Mouse (Mus musculus) forebrain, embryonic 16.5 days (tissue): ENCODE results near the gene Iqch. TPM values are rescaled to one million over a fixed set of nuclear protein-coding genes. Genes with fewer than 3 reads are reported as not detected.

Experiments
- ATAC-seq: fragments of 200-750 bp; cut with Nextera tagmentation; 2 replicates; pipeline ENCODE4 v1.8.0; 2017; ENCODE audit warnings: mild to moderate bottlenecking, moderate library complexity
- H3K27ac ChIP-seq: fragments of 300-500 bp; sonication (generic); 2 replicates; pipeline ENCODE4 v1.5.1; 2014; ENCODE audit warnings: low read length, control low read depth
- H3K27me3 ChIP-seq: fragments of 300-500 bp; sonication (generic); replicated peaks from 2 replicates; pipeline ENCODE4 v1.6.1; 2014; ENCODE audit warnings: low read length; ENCODE audit not compliant: control insufficient read depth, insufficient read depth
- H3K36me3 ChIP-seq: fragments of 300-500 bp; sonication (generic); 2 replicates; pipeline ENCODE4 v1.6.1; 2014; ENCODE audit not compliant: control insufficient read depth, insufficient read depth
- H3K4me1 ChIP-seq: fragments of 300-500 bp; sonication (generic); replicated peaks from 2 replicates; pipeline ENCODE4 v1.6.1; 2014; ENCODE audit warnings: low read length; ENCODE audit not compliant: control insufficient read depth, insufficient read depth
- H3K4me2 ChIP-seq: fragments of 300-500 bp; sonication (generic); 2 replicates; pipeline ENCODE4 v1.6.1; 2014; ENCODE audit warnings: mild to moderate bottlenecking, low read length, control low read depth
- H3K4me3 ChIP-seq: fragments of 300-500 bp; sonication (generic); replicated peaks from 2 replicates; pipeline ENCODE4 v1.5.1; 2014; ENCODE audit warnings: mild to moderate bottlenecking, low read length, control low read depth
- H3K9ac ChIP-seq: fragments of 300-500 bp; sonication (generic); replicated peaks from 2 replicates; pipeline ENCODE4 v1.6.1; 2014; ENCODE audit warnings: low read depth, low read length, control low read depth
- H3K9me3 ChIP-seq: fragments of 300-500 bp; sonication (generic); 2 replicates; pipeline ENCODE4 v1.6.1; 2016; ENCODE audit warnings: low read length; ENCODE audit not compliant: control insufficient read depth
- WGBS: fragments of 180-500 bp; shearing (Covaris S2); extraction: QIAGEN DNeasy Blood & Tissue Kit; methylation state at CpG from one replicate; pipeline ENCODE4 v1.1.7; 2014; 5-methylcytosine and 5-hydroxymethylcytosine counted together
- polyA plus RNA-seq: library from polyadenylated mRNA; unstranded; fragments of >200 nt; fragmentation: Nextera tagmentation; extraction: Ambion mirVana; gene quantifications from 2 replicates; pipeline ENCODE4 v1.2.1, GENCODE M21; 2015

Gene Iqch
- polyA plus RNA-seq, 1 experiment from 2014 or later, result 0.24 TPM

DNA sequence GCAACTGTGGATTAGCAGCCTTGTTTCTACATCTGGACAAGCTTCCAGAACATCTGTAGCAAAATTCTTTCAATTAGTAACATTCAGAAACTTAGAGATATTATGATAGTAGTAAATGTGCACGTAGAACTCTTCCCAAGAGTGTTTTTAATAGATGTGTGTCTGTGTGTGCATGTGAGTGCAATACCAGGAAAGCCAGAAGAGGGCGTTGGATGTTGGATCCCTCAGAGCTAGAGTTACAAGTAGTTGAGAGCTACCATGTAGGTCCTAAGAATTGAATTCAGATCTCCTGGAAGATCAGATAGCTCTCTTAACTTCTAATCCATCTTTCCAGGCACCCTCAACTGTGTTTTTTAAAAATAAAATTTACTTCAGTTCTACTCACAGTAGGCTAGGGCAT is 4.3 kb upstream of the Iqch start:
- Histone ChIP-seq H3K27me3 (no peaks in the 10 kb centered on the region), H3K4me3 (no peak overlapping the region), H3K9me3 (no peaks in the 10 kb centered on the region), H3K9ac (no peak overlapping the region), H3K36me3 (no peaks in the 10 kb centered on the region), H3K4me2 (no peak overlapping the region), H3K4me1 (peaks cover 20% of the 10 kb centered on the region), H3K27ac (no peak overlapping the region)
- 72% methylated on average over 2 of the region's 2 CpGs for WGBS
- ATAC-seq, result no peak

DNA sequence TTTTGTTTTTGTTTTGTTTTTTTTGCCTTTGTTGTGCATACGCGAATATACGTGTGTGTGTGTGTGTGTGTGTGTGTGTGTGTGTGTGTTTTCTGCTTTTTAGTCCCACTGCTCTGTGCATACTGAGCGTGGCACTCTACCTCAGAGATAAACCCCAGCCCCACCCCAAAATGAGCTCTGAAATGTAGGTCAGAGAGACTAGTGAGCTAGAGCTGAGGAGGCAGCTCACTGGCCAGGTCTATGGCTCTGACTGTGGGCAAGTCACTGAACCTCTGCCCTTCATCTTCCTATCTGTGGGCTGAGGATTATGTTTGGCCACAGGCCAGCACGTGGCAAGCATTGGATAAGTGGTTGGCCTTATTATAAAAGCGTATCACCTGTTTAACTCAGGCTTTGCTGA is 1.6 kb upstream of the Iqch start:
- ATAC-seq, result no peak
- H3K27ac ChIP-seq, result no peak overlapping the region
- peaks cover 10% of the 10 kb centered on the region for H3K4me1 ChIP-seq
- no peaks in the 10 kb centered on the region for H3K27me3 ChIP-seq
- 61% methylated on average over 6 of the region's 6 CpGs for WGBS
- H3K4me2 ChIP-seq, result no peak overlapping the region
- H3K36me3 ChIP-seq, result no peaks in the 10 kb centered on the region
- no peak overlapping the region for H3K4me3 ChIP-seq
- H3K9me3 ChIP-seq, result no peaks in the 10 kb centered on the region
- no peak overlapping the region for H3K9ac ChIP-seq

DNA sequence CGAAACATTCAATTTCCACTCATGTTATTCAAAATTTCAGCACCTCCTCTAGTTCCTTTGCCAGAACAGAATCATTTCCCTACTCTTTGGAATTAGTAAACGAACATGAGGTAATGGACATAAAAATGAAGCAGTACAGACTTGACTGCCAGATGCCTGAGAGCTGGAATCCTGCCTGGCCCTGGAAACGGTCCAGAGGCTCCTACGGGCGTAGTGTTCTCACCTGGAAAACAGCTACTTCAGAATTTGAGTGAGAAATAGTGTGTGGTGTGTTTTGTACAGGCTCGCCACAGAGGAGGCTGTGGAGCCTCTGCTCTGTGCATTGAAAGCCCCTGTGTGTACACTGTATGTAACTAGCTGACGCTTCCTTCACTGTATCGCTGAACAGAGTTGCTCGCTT is 5.6 kb downstream of the Iqch start:
- WGBS, result 53% methylated on average over 9 of the region's 9 CpGs
- no peak overlapping the region for H3K27ac ChIP-seq
- no peak overlapping the region for H3K9ac ChIP-seq
- ATAC-seq, result no peak
- H3K36me3 ChIP-seq, result no peaks in the 10 kb centered on the region
- no peak overlapping the region for H3K4me2 ChIP-seq
- peaks cover 3% of the 10 kb centered on the region; the same call in 1 of the 2 replicates for H3K4me1 ChIP-seq
- no peak overlapping the region for H3K4me3 ChIP-seq
- H3K27me3 ChIP-seq, result no peaks in the 10 kb centered on the region
- no peaks in the 10 kb centered on the region for H3K9me3 ChIP-seq

DNA sequence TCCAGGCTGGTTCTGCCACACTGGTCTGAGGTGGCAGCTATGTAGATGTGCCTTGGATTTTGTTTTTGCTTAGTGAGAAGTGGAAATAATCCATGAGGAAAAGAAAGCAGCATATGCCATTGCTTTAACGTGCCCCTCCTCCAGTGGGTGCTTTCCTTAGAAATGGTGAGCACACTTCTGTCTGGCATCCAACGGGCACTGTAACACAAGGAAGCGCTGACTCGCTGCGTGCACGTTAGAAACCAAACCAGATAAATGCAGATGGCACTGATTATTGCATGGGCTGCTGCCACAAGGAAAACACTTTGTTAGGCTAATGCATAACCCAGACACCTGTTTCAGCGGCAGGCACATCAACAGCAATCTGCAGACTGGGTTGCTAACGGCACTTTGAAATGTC is 6.6 kb downstream of the Iqch start:
- Histone ChIP-seq H3K27me3 (no peaks in the 10 kb centered on the region), H3K36me3 (no peaks in the 10 kb centered on the region), H3K4me1 (peaks cover 3% of the 10 kb centered on the region; the same call in 1 of the 2 replicates), H3K4me3 (no peak overlapping the region), H3K4me2 (no peak overlapping the region), H3K9ac (no peak overlapping the region), H3K9me3 (no peaks in the 10 kb centered on the region), H3K27ac (0 out of 2 replicates have a peak overlapping the region, but pooled peaks have one; percentile 31)
- WGBS, result 57% methylated on average over 8 of the region's 8 CpGs
- 0 out of 2 replicates have a peak, but pooled peaks have one; percentile 50 for ATAC-seq

DNA sequence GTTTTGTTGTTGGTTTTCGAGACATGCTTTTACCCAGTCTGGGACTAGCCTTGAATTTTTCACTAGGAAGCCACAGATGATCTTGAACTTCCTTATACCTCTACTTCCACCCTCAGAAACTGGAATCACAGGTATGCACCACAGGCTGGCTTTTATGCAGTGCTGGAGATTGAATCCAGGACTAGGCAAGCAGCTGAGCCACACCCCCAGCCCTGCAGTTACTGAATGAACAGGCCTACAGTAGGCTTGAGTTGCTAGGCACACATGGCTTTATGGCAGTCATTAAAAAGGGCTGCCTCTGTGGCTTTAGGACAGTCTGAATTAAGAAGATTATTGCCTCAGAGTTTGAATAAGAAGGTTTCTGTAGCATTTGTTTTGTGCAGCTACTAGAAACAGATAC is 7.3 kb downstream of the Iqch start:
- Histone ChIP-seq H3K27me3 (no peaks in the 10 kb centered on the region), H3K4me2 (no peak overlapping the region), H3K36me3 (no peaks in the 10 kb centered on the region), H3K9ac (no peak overlapping the region), H3K4me1 (peaks cover 3% of the 10 kb centered on the region; the same call in 1 of the 2 replicates), H3K9me3 (no peaks in the 10 kb centered on the region), H3K27ac (no peak overlapping the region), H3K4me3 (no peak overlapping the region)
- WGBS, result 100% methylated on average over 1 of the region's 1 CpGs
- ATAC-seq, result no peak

DNA sequence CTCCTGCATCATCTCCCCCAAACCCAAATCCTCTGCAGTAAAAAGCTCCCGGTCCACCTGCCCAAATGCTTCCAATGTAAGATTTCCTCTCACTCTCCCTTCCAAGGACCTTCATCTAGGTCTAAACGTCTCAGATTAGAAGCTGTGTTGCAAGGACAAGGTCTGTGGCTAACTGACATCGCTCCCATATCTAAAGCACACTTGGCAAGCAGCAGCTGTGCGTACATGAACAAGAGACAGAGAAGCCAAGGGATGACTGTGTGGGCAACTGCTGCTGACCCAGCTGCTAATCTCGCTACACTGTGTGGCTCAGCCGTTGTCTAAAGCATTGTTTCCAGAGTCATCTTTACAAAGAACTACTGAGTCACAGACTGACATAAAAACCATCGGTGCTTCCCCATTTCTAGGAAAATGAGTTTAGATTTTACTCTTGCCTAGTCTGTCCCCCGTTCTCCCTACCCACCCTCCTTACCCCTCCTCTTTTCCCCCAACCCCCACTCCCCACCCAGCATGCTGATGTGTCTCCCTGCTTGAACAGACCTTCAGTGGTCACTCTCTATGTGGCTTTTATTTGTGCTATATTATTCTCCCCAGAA is 10.5 kb downstream of the Iqch start:
- Histone ChIP-seq H3K36me3 (no peaks in the 10 kb centered on the region), H3K9me3 (0 out of 2 replicates have a peak, but pooled peaks cover 2% of the 10 kb centered on the region), H3K27ac (no peak overlapping the region), H3K4me1 (peaks cover 3% of the 10 kb centered on the region; the same call in 1 of the 2 replicates), H3K4me3 (no peak overlapping the region), H3K9ac (no peak overlapping the region), H3K4me2 (no peak overlapping the region), H3K27me3 (no peaks in the 10 kb centered on the region)
- ATAC-seq, result no peak
- 91% methylated on average over 8 of the region's 8 CpGs for WGBS

DNA sequence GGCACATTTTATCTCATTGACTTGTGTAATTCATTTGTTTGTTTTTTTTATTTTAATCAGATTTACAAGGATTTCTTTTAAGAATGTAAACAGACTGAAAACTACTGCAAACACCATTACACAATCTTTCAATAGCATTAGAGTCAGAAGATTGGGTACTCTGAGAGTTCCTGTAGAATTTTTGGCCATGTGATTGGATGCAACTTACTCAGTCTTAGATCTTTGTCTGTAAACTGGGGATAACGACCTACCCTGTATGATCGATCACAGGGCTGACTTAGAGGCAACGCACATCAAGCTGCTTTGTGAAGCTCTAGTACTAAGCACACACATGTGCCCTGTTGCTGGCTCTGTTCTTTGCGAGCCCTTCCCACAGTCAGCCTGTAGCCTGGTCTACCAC is 11.7 kb downstream of the Iqch start:
- no peak overlapping the region for H3K9ac ChIP-seq
- WGBS, result 83% methylated on average over 4 of the region's 4 CpGs

DNA sequence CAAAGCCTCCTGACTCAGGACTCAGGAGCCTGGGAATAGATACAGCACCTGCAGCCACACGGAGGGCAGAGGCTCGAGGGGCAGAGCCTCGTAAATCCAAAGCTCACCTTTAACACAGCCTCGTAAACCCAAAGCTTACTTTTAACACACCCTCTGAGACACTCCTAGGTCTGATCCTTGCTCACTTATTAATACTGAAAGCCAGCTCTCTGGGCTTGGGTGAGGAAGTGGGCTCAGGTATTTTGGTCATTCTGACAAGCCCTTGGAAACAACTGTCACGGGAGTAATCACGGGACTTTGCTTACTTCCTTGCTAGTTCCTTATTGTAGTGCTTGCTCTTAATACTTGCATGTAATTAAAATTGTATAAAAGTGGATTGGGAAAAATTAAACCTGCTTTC is 13.1 kb downstream of the Iqch start:
- 0 out of 2 replicates have a peak, but pooled peaks cover 2% of the 10 kb centered on the region for H3K9me3 ChIP-seq
- no peak overlapping the region for H3K4me2 ChIP-seq
- H3K4me3 ChIP-seq, result no peak overlapping the region
- no peak overlapping the region for H3K27ac ChIP-seq
- no peak overlapping the region for H3K9ac ChIP-seq
- 74% methylated on average over 6 of the region's 6 CpGs for WGBS
- ATAC-seq, result no peak
- no peaks in the 10 kb centered on the region for H3K27me3 ChIP-seq
- H3K36me3 ChIP-seq, result no peaks in the 10 kb centered on the region
- H3K4me1 ChIP-seq, result no peaks in the 10 kb centered on the region

More for the DNA sequence above, 11.7 kb downstream of the Iqch start:
- no peak for ATAC-seq
- peaks cover 3% of the 10 kb centered on the region; the same call in 1 of the 2 replicates for H3K4me1 ChIP-seq
- no peaks in the 10 kb centered on the region for H3K36me3 ChIP-seq
- no peaks in the 10 kb centered on the region for H3K27me3 ChIP-seq
- no peak overlapping the region for H3K4me3 ChIP-seq
- 0 out of 2 replicates have a peak, but pooled peaks cover 2% of the 10 kb centered on the region for H3K9me3 ChIP-seq
- H3K4me2 ChIP-seq, result no peak overlapping the region
- H3K27ac ChIP-seq, result no peak overlapping the region

DNA sequence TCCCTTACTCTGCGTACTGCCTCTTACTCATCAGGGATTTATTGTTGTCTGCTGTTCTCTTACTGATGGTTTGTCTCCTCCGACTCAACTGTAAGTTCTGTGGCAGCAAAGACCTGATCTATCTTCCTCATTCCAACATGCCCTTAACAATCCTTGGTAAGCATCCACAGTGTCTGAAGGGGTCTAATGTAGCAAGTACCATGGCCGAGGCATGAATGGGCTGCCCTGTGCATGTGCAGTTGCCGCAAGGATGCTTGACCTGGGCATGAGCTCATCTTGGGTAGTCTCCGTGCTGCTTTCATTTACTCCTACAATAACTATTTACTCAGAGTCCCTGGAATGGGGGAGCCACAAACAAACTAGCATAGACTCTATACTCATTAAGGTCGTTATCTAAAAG is 17.0 kb downstream of the Iqch start:
- H3K36me3 ChIP-seq, result no peaks in the 10 kb centered on the region
- H3K9ac ChIP-seq, result no peak overlapping the region
- H3K4me3 ChIP-seq, result no peak overlapping the region
- no peak for ATAC-seq
- H3K4me1 ChIP-seq, result no peaks in the 10 kb centered on the region
- H3K27me3 ChIP-seq, result no peaks in the 10 kb centered on the region
- H3K27ac ChIP-seq, result no peak overlapping the region
- no peak overlapping the region for H3K4me2 ChIP-seq
- 88% methylated on average over 6 of the region's 6 CpGs for WGBS
- 0 out of 2 replicates have a peak, but pooled peaks cover 2% of the 10 kb centered on the region for H3K9me3 ChIP-seq

DNA sequence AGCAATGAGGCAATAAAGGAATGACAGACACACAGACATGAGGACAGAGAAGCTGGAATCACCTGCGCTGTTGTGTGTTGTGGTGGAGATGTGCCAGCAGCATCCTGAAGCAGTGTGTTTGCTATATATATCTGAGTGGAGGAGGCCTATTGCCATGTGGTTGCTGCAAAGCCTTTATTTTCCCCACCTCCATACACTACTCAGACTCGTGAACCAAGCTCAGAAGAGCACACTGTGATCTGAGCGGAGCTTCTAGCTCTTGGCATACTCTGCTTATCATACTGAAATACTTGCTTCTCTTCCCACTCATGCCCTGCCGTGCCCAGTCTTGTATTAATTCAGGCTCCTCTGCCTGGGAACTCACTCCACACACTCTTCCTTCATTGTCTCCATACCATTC is 20.5 kb downstream of the Iqch start:
- H3K9me3 ChIP-seq, result no peaks in the 10 kb centered on the region
- H3K4me2 ChIP-seq, result no peak overlapping the region
- no peaks in the 10 kb centered on the region for H3K4me1 ChIP-seq
- no peak for ATAC-seq
- no peaks in the 10 kb centered on the region for H3K27me3 ChIP-seq
- H3K27ac ChIP-seq, result no peak overlapping the region
- H3K36me3 ChIP-seq, result no peaks in the 10 kb centered on the region
- no peak overlapping the region for H3K9ac ChIP-seq
- WGBS, result 82% methylated on average over 4 of the region's 4 CpGs
- H3K4me3 ChIP-seq, result no peak overlapping the region
